Mouse (Mus musculus): ENCODE measurements at regions not wholly inside any gene's neighbourhood (a gene's known extent, or its start where the extent isn't known, plus 50 kb on each side); places are given as distances from the start of the nearest gene placed in this dataset.

DNA sequence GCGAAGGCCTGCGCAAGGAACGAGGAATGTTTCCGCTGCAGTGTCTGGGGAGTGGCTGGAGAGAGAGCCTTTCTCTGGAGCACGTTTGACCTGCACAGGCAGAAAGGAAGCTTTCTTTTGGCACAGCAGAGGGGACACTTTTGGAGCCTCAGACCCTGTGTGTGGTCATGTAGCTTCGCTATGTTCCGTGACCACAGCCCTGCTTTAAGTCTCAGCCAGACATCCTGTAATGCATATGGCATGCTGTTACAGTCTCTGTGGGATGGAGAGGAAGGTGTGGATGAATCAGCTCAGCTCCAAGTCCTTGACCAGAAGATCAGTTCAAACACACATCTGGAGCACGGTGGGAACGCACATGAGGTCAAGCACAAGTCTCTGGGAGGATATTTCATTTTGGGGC, 107.3 kb upstream of the Tnp1 start:
- DNase-seq (ENCODE audit: low read depth, low spot score): no peak

DNA sequence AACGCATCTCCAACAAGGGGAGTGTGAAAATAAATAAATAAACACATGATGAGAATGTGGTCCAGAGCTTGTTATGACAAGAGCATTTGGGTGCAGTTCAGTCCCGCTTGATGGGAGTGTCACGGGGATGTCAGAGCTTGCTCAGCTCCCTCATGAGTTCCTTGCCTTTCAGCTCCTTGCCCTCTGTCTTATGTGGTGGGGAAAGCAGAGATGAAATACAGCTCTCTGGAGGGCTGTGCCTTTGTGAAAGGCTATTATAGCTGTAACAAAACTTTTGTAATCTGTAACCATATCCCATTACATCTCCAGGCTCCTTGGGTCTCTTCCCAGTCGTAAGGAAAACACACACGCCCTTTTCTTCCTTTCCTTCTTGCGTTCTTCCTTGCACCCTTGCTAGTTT, 103.0 kb upstream of the Tnp1 start:
- no peak for DNase-seq (ENCODE audit: low read depth, low spot score)

DNA sequence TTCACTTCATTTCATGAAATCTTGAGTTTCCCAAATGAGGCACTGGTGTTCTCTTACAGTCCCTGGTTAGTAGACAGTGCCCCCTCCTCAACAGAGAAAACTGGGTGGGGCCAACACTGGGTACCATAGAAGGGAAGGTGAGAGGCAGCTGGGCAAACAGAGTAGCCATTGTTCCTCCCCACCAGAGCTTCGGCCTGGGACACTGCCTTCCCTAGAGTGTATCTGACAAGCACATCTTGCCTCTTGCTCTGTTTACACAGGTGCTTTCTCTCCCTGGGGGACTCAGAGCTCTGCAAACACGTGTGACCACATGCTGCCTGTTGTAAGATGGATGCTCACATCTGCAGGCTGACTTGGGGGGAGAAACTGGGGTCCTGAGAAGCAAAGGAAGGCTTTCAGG, 100.8 kb upstream of the Tnp1 start:
- DNase-seq (ENCODE audit: low read depth, low spot score): no peak

DNA sequence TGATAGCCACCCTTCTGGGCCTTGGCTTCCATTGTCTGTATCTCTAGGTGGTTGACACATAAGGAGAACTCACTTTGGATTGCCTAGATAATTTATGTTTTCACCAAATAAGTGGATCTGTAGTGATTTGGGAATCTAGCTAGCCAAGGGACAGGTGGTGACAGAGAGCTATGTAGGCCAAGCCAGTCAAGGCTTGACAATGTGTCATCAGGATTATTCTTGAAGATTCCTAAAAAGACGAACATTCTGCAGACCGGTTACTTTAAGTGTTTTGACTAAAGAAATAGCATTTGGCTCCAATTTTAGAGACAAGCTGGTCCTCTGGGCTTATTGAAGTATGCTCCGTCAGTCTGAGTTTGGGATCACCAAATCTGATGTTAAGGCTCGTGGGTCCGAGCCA, 100.1 kb upstream of the Tnp1 start:
- DNase-seq (ENCODE audit: low read depth, low spot score): no peak

DNA sequence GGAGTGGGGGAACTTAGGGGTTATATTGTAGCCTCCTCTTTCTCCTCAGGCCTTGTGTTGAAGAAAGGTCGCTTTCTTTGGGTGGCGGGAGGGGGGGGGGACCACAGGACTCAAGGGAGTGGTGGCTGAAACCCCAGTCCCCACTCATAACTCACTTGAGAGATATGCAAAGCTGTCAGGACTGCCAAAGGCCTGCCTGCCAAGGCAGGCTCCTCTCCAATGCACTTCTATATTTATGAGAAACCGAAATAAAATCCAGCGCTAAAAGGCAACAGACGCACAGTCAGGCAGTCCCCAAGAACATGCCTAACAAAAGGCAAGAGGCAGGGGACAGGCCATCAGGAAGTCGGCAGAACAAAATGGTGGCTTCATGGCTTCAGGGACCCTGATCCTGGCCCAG, 97.4 kb upstream of the Tnp1 start:
- DNase-seq (ENCODE audit: low read depth, low spot score): no peak

DNA sequence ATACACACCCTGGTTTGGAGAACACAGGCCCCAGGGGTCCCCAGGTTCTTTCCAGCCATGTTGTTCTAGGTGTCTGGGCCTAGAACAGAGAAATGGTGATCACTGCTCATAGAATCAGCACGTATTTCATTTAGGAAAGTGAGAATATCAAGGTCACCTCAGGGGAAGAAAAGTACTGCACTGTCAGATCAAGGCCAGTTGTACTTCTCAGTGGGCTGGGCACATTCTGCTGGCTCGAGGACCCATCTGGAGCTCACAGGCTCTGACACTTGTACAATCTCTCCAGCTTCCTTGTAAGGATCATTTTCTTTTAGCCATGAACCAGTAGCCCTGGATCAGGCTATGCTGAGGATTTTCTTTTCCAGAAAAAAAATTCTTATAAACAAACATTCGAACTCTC, 97.0 kb upstream of the Tnp1 start:
- DNase-seq (ENCODE audit: low read depth, low spot score): no peak

DNA sequence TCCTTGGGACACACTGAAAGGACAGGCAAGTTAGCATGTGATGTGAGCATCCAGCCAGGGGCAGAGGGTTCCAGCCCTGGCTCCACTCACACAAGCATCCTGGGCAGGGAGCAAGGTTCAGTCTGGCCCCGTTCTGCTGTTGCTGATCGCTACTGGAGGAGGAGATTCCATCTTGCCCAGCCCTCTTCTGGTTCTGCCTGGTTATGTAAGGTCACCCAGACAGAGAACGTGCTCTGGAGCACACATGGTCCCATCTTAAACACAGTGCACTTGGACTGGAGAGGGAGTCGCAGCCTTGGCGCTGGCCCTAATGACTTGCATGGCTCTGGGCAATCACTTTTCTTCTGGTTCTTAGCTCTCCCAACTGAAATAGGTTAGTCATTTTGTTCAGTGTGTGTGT, 96.2 kb upstream of the Tnp1 start:
- no peak for DNase-seq (ENCODE audit: low read depth, low spot score)

DNA sequence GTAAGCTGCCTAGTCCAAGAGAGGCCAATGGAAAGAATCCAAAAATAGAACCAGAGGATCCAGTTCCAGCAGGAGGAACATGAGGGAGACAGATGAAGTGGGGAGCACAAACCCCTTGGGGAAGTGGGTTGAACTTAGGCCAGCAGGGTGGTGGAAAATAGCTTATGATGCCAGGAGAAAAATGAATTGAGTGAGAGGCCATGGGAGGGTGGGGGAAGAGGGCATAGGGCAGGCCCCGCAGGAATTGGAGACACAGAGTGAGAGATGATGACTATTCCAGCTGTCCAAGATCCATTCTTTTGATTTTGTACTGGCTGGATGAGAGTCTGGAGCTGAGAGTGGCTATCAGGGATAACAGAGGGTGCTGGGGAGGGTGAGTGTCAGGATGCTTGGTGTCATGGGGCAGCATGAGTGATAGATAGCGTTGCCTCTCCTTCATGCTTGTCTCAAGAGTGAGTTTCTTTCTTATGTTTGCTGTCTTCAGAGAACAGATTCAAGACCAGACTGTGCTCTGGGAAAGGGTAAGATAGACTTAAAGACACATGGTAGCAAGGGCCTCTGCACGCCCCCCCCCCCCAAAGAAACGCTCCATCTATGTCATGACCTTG, 90.3 kb upstream of the Tnp1 start:
- no peak for DNase-seq (ENCODE audit: low read depth, low spot score)

DNA sequence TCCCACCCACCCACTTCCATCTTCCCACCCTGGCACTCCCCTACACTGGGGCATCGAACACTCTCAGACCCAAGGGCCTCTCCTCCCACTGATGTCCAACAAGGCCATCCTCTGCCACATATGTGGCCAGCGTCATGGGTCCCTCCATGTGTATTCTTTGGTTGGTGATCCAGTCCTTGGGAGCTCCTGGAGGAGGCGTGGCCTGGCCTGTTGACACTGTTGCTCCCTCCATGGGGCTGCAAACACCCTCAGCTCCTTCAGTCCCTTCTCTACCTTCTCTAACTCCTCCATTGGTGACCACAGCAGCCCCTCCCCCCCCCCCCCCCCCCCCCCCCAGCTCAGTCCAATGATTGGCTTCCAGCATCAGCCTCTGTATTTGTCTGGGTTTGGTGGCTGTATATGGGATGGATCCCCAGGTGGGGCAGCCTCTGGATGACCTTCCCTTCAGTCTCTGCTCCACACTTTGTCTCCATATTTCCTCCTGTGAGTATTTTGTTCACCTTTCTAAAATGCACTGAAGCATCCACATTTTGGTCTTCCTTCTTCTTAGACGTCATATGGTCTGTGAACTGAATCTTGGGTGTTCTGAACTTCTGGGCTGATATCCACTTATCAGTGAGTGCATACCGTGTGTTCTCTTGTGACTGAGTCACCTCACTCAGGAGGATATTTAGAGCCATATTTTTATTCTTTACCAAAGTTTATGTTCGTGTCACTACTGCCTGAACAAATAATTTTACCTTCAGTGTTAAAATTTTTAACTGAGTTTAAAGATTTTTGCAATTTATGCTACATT, 82.1 kb upstream of the Tnp1 start:
- DNase-seq (ENCODE audit: low read depth, low spot score): no peak

DNA sequence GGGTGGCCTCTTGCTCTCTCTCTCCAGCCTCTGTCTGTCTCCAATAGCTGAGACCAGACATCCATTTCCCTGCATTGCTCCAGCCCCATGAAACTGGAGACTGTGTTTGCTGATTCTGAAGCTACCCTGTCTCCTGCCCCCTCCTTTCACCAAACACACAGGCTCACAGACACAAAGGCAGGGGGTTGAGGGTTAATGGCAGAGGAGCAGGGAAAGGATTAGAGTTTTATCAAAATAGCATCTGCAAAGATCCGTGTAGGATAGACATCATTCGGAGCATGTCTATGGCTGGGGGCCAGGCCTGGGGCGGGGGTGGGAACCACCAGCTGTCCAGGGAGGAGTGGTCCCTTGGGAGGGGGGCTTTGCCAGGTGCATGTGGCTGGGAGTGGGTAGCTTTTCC, 73.9 kb upstream of the Tnp1 start:
- no peak for DNase-seq (ENCODE audit: low read depth, low spot score)

DNA sequence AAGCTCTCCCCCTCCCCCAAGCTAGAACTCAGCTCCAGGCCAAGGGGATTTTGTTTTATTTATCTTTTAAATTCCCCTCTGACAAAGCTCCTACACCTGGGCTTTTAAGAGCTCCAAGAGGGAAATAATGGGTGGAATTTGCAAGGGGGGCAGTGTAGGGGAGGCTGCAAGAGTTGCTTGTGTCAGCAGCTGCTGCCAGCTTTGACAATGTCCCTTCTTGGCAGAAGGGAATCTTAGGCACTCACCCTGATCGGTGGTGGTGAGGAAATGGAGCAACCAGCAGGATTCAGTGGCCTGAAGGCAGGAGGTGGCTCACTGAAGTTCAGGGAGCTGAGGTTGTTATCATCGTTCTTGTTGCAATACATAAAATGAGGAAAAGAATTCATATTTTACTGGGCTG, 72.8 kb upstream of the Tnp1 start:
- DNase-seq (ENCODE audit: low read depth, low spot score): no peak

DNA sequence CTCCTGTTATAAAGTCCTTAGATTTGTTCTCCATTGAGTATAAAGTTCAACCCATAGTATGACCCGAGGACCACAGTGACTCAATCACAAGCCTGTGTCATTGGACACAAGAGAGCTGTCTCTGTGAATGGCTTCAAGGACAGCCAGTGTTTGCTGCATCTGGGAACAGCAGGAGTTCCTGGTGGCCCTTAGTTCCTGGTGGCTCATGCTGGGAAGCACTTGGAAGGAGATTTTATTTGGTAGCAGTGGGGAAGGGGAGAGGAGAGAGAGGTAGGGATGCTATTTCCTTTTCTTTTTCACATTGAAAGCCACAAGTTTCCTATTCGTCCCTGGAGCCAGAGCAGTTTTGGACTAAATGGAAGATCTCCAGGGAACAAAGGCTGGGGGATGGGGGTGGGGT, 69.2 kb upstream of the Tnp1 start:
- peak; percentile 49 for DNase-seq (ENCODE audit: low read depth, low spot score)

DNA sequence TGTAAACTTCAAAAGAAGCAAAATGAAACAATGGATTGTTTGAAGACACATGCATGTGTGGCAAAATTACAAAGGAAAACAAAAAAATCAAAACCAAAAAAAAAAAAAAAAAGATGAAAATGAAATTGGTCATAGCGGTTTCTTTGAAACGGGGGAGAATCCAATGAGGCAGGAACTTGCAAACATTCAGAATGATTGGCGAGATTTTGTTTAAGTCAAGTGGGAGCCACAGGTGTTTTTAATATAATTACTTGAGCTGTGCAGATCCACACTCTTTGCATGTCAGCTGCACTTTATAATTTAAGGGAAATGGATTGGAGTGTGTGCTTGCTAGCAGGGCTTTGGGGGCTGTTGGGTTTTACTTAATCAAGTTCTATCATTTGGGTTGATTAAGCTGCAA, 67.7 kb upstream of the Tnp1 start:
- DNase-seq (ENCODE audit: low read depth, low spot score): no peak

DNA sequence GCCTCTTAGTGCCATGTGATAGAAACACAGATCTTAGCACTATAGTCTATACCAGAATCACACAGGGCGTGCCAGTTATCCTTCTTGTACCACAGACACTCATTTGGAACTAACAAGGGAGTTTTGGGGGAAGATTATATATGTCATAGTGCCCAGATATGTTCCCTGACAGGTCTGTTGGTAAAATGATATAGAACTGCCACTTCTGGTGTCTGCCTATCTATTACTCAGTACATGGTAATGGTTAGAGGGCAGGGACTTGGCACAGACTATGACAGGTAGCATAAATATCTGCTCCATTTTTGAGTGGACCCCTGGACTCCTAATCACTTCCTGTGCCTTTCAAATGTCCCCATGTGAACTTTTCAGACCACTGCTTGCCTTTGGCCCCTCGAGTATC, 63.8 kb upstream of the Tnp1 start:
- DNase-seq (ENCODE audit: low read depth, low spot score): no peak

DNA sequence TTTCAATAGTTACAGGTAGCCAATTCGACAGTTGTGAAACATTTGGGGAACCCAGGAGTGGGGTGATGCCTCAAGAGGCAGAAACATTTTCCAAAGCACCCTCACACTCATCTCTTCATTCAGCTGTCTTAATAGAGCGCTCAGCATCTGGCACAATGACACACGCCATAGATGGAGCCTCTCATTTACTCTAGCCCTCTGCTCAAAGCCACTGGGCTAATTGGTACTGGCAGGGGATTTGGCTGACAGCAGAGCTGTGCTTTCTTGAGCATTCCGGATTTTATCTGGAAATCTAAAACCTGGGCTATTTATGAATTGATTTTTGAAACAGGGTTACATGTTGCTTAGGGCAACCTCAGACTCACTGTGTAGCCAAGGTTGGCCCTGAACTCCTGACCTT, 61.4 kb upstream of the Tnp1 start:
- DNase-seq (ENCODE audit: low read depth, low spot score): no peak

DNA sequence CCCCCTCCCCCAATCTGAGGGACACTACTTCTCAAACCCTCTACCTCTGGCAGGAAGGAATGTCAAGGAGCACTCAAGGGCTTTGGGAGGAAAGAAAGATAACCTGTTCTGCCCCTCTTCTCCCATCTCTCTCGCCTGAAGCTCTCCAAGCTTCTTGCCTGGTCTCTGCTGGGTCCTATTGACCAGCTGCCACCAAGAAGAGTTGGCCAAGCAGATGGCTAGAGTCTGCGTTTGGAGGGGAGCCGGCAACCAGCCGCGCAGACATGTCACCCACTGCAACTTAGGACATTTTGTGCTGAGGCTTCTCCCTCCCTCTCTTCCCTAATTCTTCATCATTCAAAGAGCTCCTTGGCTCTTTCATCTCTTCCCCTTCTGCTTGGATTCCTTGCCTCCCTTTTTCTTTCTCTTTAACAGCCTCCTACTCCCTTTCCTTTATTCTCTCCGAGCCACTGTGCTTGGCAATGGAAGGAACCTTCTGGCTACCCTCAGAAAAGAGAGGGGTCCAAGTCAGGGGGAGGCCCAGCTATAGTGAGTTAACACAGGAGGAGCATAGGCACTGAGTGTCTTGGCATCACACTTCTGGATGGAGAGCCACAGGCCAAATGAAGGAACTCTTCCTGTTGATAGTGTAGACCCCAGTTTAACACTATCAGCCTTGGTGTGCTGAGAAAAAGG, 60.1 kb upstream of the Tnp1 start:
- no peak for DNase-seq (ENCODE audit: low read depth, low spot score)

DNA sequence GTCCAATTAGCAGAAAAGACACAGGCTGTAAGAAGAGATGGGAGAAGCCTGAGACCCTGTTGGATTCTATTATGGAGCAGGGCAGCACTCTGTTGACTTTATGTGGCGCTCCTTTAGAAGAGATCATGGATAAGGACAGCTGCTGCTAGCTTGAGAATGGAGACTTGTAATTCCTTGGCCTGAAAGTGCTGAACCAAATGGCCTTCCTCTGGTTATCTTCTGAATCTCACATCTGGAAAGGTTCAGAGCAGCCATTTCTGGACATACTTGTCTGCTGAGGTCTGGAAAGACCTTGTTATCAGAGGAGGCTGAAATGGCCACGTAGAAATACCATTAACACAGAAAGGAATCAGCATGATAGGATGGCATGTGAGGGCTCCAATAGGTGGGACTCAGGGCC, 59.5 kb upstream of the Tnp1 start:
- DNase-seq (ENCODE audit: low read depth, low spot score): no peak

DNA sequence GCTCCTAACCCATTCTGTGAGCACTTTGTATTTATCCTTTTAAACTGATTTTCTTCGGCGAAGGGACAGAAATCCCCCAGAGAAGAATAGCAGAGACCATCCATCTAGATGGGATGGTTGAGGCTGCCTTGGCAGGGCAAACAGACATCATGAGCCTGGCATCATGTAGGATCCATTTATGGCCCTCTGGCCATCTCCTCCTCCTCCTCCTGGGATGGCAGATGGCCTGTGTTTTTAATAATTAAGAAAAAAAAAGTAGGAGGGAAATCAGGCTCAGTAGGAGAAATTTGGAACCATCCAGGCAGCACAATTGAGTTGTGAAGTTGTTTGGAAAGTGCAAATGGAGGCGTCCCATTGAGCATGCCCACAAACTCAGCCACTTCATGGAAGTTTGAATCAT, 58.8 kb upstream of the Tnp1 start:
- DNase-seq (ENCODE audit: low read depth, low spot score): no peak

DNA sequence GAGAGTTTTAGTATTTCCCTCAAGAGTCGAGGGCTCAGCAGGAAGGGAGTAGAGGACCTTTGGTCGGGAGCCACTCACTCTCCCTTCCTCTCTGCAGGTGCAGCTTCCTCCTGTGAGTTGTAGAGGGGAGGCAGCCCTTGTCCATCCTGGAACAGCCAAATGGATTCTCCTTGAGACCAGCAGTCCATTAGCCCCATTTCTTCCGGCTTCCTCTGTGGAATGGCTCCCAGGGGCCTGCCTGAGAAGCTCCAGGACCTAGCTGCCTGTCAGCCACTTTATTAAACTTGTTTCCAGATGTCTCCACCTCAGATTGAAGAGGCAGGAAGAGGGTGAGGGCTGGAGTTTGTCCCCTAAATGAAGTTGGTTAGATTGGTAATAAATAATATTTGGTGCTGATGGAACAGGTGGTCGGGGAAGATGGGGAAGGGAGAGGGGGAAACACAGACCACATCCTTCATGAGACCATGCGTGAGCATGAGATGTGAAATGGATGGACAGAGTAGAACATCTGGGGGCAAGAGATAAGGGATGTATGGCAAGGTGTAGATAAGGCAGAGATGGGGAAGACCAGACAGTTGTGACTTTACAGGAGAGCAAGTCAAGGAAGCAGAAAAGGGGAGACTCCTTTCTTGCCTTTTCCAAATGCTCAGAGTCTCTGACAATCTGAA, 56.7 kb upstream of the Tnp1 start:
- no peak for DNase-seq (ENCODE audit: low read depth, low spot score)

DNA sequence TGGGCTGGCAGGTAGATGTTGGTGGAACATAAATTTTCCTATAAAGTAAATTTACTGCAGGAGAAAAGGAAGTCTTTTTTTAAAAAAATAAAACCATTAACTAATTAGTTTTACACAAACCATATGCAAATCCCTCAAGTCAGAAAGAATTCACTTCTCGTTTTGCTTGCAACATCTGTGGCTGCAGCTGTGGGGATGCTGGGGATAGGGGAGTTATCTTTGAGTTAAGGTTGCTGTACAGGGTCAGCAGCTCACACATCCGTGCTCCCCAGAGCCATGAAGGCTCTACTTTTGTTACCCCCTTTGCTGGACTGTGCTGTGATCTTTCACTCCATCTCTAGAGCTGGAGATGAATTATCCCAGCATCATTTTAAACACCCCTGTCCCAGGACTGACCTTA, 54.4 kb upstream of the Tnp1 start:
- DNase-seq (ENCODE audit: low read depth, low spot score): no peak

All from ES-CJ7 (cell line).